ENCODE assay signal across 11 mouse cellular contexts in the genomic region with DNA sequence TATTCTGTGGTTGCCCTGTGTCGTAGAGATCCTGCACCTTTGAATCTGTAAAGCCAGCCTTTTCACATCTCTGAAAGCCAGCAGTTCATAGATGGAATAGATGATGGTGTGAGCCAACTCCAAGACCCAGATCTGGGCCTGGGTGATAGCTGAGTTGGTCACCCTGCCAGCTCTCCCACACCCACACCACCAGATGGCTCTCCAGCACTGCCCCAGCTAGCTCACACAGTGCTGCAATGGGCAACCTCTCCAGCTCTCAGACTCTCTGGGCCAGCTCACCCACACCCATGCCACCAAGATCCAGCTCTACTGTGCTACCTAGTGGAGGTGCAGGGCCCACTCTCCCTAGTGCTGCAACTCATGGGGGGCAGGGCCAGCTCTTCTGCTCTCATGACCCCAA. TPM values are rescaled to one million over a fixed set of nuclear protein-coding genes. Genes with fewer than 3 reads are reported as not detected.
DNase-seq lines count a peak whose midpoint lies in the region; ATAC-seq and TF ChIP-seq lines count a peak whose summit lies in the region.
"Had no signal": no experiment of that assay in that cellular context is flagged by ENCODE, and none has a peak within 500 bp of the region (broad histone marks: within the 10 kb centered on the region; RNA-seq: fewer than 3 reads in every experiment).

No protein-coding gene starts in this region.

- peak; percentile 22 for DNase-seq in kidney, adult 2 months
- peak; percentile 56 for DNase-seq in right cerebral cortex, adult 18-20 months
- no peak for DNase-seq in right cerebral cortex, postnatal 25 days
- peak; percentile 81 to 83 for DNase-seq in cerebellum, postnatal 10 days
- no peak for DNase-seq in ovary, postnatal 14 days (ENCODE audit: low spot score)
- DNase-seq: embryo, embryonic 11 days; lung, adult 18-20 months; thymus, postnatal 14 days had no signal

- no peak overlapping the region for H3K4me2 ChIP-seq in kidney, embryonic 16.5 days (replicated peaks; ENCODE audit: low read depth, low read length)
- H3K4me2 ChIP-seq: forebrain, embryonic 12.5 days had no signal

- H3K27me3 ChIP-seq in kidney, adult 2 months (replicated peaks; ENCODE audit: control insufficient read depth, insufficient read depth, low read length) = no peaks in the 10 kb centered on the region
- peaks cover 6% of the 10 kb centered on the region; the same call in 1 of the 2 replicates for H3K27me3 ChIP-seq in kidney, embryonic 16.5 days (ENCODE audit: insufficient read depth, low read length)

- no peak for TF ChIP-seq POLR2A in kidney, adult 2 months (IDR thresholded peaks at IDR 0.05; ENCODE audit: low read depth, low read length)

- WGBS in kidney, adult 2 months = 78% methylated on average over 1 of the region's 1 CpGs
- WGBS in kidney, embryonic 16.5 days = 74% methylated on average over 1 of the region's 1 CpGs

- H3K4me1 ChIP-seq in kidney, adult 2 months (ENCODE audit: control insufficient read depth, insufficient read depth, low read length) = peaks cover 6% of the 10 kb centered on the region; the same call in 1 of the 2 replicates
- peaks cover 5% of the 10 kb centered on the region for H3K4me1 ChIP-seq in kidney, embryonic 16.5 days (ENCODE audit: insufficient read depth, low read length)

- no peak overlapping the region for H3K4me3 ChIP-seq in kidney, adult 2 months (ENCODE audit: insufficient read depth, low read depth, low read length)
- H3K4me3 ChIP-seq in kidney, embryonic 16.5 days (ENCODE audit: low read length) = no peak overlapping the region
- H3K4me3 ChIP-seq: forebrain, embryonic 12.5 days had no signal

- no peak for ATAC-seq in kidney, embryonic 16.5 days (ENCODE audit: low FRiP score, low TSS enrichment)
- ATAC-seq in inflammation-experienced regulatory T-cells, adult 6 months = no peak

- peak; percentile 49; the same call in 1 of the 2 replicates for TF ChIP-seq CTCF in kidney, adult 2 months (conservative IDR thresholded peaks at IDR 0.05; ENCODE audit: insufficient read depth, insufficient read length, low read depth, low read length)

- H3K36me3 ChIP-seq in kidney, adult 2 months (ENCODE audit: control insufficient read depth, insufficient read depth, low read length) = no peaks in the 10 kb centered on the region
- no peaks in the 10 kb centered on the region for H3K36me3 ChIP-seq in kidney, embryonic 16.5 days (ENCODE audit: insufficient read depth, low read length)
- H3K36me3 ChIP-seq: forebrain, embryonic 12.5 days had no signal

- no peak overlapping the region for H3K27ac ChIP-seq in kidney, adult 2 months (ENCODE audit: insufficient read depth, low read depth, low read length)
- no peak overlapping the region for H3K27ac ChIP-seq in kidney, embryonic 16.5 days (ENCODE audit: low read length)
- H3K27ac ChIP-seq: forebrain, embryonic 12.5 days had no signal

- H3K9me3 ChIP-seq in kidney, embryonic 16.5 days (ENCODE audit: low read length) = no peaks in the 10 kb centered on the region
- H3K9me3 ChIP-seq: forebrain, embryonic 12.5 days had no signal

- no peak overlapping the region for H3K9ac ChIP-seq in kidney, embryonic 16.5 days (replicated peaks; ENCODE audit: low read length)
- H3K9ac ChIP-seq: forebrain, embryonic 12.5 days had no signal

RNA-seq across cellular contexts. Expression of a gene that starts 3.6 kb away (rescaled TPM):
- polyA plus RNA-seq in kidney, adult 2 months (2012; rRNA removed) = 16.0 and 16.8 TPM in 2 replicates
- polyA plus RNA-seq in kidney, embryonic 16.5 days (2015; fragmentation: Nextera tagmentation; extraction: Ambion mirVana) = 14.7 and 16.5 TPM in 2 replicates
- 10 to 100 TPM; 17.1 to 20.4 (median 18.8) TPM for polyA plus RNA-seq in inflammation-experienced regulatory T-cells, adult 6 months (2017; shearing (Covaris generic))

RNA-seq across cellular contexts. Expression of a gene that starts 29.2 kb away (rescaled TPM):
- not detected in 2 replicates for polyA plus RNA-seq in kidney, adult 2 months (2012; rRNA removed)
- polyA plus RNA-seq in kidney, embryonic 16.5 days (2015; fragmentation: Nextera tagmentation; extraction: Ambion mirVana) = 1.9 and 2.2 TPM in 2 replicates
- 1 to 10 TPM in 2 of 3 experiments, not detected in 1; 1.5 to 1.7 TPM for polyA plus RNA-seq in inflammation-experienced regulatory T-cells, adult 6 months (2017; shearing (Covaris generic))

Comparison
In these comparisons a context has a peak if more than half of its experiments do, and no peak if none do; other contexts are left out.
1. DNase-seq: peak in kidney, adult 2 months (single experiment), right cerebral cortex, adult 18-20 months (single experiment) and cerebellum, postnatal 10 days (2 of 2); none in right cerebral cortex, postnatal 25 days (single experiment) and ovary, postnatal 14 days (single experiment).